Mouse (Mus musculus) monocyte, adult 5-6 weeks (primary cell): ENCODE measurements around the gene Fancc. TPM values are rescaled to one million over a fixed set of nuclear protein-coding genes. Genes with fewer than 3 reads are reported as not detected.
"Not testable (repeated sequence)": the region's sequence is repeated elsewhere in the genome, so short reads cannot be mapped to it uniquely, and the experiment has no call there.

Source experiments
- ATAC-seq: fragments of 153-309, 156-312 bp; replicated peaks from 2 replicates; pipeline ENCODE4 v1.8.0; 2017; ENCODE audit warnings: mild to moderate bottlenecking; ENCODE audit not compliant: low TSS enrichment, insufficient number of reproducible peaks, severe bottlenecking, poor library complexity, low FRiP score
- total RNA-seq: library from RNA; stranded (forward); fragments of 200-1000, 200-491, 200-594 nt; gene quantifications from 3 replicates; pipeline ENCODE4 v1.2.3, GENCODE M21; 2017

The Fancc gene
- total RNA-seq, 1 experiment from 2014 or later, result 5.9 TPM

DNA sequence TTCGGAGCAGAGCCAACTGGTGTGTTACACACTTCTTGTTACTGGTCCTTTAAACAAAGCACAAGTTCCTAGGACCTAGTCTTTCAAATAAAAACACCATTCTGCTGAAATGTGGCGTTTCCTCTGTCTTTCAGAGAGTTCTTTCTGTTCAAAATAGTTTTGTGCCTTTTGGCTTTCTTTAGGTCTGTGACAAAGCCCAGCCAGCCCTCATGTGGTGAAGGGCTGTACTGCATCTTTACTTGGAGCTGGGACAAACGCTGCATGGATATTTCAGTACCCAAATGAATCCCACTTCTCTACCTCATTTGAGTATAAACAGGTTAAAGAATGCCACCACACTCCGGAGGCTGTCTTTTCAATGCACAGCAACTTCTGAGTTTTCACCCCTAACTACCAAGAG is 165.7 kb downstream of the Fancc start:
- ATAC-seq, result no peak

- ATAC-seq, result no peak; the same call in 1 of the 2 replicates
These were observed 166.7 kb downstream of the Fancc start for GRCm38 (mm10) chr13:63330236-63330860.

- no peak for ATAC-seq
These were observed 171.1 kb downstream of the Fancc start for GRCm38 (mm10) chr13:63326015-63326414.

GRCm38 (mm10) chr13:63324978-63325848 is 171.9 kb downstream of the Fancc start:
- ATAC-seq, result no peak

DNA sequence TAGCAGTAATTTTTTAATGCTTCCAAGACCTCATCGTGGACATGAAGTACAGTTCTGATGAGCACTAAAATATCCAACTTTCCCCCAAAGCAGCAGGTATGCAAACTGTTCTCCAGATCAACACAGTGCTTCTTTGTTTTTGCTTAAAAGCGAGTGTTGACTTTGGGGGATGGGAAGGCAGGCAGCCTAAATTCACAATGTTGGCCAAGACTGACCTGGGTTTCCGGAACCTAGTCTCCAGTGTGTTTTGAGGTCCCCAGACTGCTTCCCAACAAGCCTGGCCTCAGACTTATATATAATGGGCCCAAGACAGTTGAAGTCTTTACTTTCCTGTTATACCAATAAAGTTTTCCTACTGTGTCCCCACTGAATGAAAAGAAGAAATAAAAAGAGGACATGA is 172.8 kb downstream of the Fancc start:
- ATAC-seq, result no peak

- no peak for ATAC-seq
These were observed 173.6 kb downstream of the Fancc start for GRCm38 (mm10) chr13:63323286-63324075.

DNA sequence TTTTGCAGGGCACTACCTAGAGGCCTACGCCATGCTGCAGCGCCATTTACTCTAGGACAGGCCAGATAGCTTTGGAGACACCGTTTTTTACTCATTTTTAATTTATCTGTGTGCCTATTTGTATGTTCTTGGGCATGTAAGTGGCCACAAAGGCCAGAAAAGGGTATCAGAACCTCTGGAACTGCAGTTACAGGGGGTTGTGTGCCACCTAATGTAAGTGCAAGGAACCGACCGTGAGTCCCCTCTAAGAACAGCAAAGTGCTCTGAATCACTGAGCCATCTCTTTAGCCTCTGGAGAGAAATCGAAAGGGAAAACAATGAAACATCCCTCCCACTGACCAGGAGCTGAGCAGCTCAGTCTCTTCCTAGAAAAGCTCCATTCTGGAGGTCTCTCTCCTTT is 174.3 kb downstream of the Fancc start:
- no peak for ATAC-seq

GRCm38 (mm10) chr13:63321689-63322088 is 175.4 kb downstream of the Fancc start:
- no peak for ATAC-seq

- no peak for ATAC-seq
These were observed 177.3 kb downstream of the Fancc start for GRCm38 (mm10) chr13:63319814-63320213.

- no peak for ATAC-seq
These were observed 179.4 kb downstream of the Fancc start for GRCm38 (mm10) chr13:63317681-63318104.

DNA sequence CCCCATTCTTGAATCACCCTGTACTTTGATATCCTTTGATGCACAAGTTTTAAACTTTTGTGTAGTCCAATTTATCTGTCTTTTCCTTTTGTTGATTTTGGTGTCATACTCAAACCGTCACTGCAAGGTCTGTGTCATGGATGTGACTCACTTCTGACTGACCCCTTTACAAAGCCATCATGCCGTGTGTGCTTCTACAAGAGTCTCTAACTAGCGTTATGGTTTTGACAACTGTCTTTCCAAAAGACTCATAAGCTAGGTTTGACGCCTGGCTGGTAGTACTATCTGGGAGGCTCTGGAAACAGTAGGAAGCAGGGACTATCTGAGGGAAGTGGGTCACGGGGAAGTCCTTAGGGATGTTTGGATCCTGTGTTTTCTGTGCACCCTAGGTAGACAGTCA is 180.7 kb downstream of the Fancc start:
- ATAC-seq, result no peak

DNA sequence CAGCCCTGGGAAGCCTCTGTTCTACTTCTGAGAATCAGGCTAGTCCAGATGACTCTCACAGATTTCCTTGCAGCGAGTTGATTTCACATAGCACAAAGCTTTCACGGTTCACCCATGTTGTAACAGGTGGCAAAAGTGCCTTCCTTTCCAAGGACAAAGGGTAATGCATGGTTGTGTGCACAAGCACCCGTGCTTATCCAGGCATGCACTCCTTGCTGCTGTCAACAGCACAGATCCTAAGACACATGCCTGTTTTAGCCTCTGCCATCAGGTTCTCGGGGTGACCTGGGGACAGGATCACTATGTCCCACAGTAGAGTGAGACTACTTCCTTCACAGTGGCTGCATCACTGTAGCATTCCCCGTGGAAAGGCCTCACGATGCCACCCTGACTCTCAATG is 181.3 kb downstream of the Fancc start:
- no peak for ATAC-seq

DNA sequence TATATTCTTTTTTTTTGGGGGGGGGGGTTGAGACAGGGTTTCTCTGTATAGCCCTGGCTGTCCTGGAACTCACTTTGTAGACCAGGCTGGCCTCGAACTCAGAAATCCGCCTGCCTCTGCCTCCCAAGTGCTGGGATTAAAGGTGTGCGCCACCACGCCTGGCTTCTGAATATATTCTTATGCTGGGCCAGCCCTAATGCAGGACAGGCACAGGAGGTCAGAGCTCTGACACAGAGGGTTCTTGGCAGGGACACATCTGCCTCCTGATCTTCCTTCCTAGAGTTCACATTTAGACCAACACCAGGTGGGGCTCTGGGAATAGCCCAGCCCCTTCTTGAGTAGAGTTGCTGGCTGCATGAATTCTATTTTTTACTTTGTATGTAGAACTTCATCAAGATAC is 182.0 kb downstream of the Fancc start:
- ATAC-seq, result not testable (repeated sequence)

GRCm38 (mm10) chr13:63314608-63314920 is 182.5 kb downstream of the Fancc start:
- ATAC-seq, result no peak

DNA sequence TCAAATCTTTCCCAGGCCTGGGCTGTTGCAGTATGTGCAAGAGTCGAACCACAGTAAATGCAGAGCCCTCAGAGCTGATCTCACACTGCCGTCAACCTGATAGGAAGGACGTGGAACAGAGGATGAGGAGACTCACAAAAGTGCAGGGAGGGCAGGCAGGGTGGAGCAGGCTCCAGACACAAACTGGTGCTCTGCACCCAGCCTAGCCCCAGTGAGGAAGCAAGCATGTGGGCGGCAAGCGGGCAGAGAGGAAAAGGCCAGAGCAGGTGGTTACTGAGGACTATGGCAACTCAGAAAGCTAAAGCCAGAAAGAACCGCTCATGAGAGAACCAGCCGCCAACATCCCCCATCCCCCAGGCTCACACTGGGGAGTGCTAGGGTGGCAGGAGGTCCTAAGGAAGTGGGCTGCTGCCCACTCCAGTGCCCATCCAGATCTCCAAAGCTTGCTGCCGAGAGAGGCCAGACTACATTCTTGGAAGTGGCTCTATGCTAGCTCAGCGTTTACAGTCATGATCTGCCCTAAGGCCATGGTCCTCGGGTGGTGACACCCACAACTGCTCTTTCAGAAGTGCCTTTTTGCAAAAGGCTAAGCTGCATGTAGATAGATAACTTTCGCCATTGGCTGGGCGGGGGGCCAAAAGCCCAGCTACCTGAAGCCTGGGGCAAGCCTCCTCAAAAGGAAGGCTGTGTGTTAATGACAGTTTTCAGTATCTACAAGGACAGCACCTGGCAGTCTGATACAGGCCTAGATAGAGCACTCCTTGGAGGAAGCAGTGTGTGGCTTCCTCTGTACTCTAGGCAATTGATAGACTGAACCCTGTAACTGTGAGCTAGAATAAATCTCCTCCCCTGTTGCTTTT is 183.1 kb downstream of the Fancc start:
- no peak for ATAC-seq

- no peak for ATAC-seq
These were observed 183.8 kb downstream of the Fancc start for GRCm38 (mm10) chr13:63313247-63313646.

DNA sequence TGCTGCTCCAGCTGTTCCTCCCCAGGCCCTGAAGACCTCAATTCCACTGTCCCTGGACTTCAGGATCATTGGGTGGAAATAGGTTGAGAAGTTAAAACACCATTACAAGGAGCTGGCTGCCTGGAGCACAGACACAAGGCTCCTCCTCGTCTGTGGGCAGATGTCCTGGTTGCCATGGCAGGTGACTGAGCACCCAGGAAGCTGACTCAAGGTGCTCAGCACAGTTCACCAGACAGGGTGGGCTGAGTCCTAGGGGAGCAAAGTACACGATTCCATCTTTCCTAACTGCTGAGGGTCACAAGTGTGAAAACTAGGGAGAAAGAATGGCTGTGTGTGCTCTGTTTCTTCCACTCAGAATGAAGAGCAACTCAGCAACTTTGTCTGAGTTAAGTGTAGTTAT is 185.9 kb downstream of the Fancc start:
- no peak for ATAC-seq

DNA sequence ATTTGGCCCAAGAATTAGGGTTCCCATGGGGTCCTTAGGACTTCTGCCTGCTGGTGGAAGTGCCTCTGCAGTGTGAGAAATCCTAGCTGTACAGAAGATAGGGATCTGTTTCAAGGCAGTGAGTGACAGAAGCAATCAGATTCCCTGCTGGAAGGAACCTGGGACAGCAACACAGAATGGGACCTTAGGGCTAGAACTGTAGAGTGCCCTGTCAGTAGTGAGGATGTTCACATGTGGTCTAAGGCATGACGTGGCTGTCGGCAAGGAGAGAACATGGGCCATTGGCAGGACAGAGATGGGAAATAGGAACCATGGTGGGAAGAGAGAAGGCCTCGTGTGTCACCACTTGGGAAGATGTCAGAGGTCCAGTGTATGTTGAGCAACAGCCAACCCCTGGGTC is 187.5 kb downstream of the Fancc start:
- ATAC-seq, result no peak

GRCm38 (mm10) chr13:63306768-63307167 is 190.3 kb downstream of the Fancc start:
- no peak for ATAC-seq
